Comparison of ENCODE assay signal across 26 mouse cellular contexts in the genomic region with DNA sequence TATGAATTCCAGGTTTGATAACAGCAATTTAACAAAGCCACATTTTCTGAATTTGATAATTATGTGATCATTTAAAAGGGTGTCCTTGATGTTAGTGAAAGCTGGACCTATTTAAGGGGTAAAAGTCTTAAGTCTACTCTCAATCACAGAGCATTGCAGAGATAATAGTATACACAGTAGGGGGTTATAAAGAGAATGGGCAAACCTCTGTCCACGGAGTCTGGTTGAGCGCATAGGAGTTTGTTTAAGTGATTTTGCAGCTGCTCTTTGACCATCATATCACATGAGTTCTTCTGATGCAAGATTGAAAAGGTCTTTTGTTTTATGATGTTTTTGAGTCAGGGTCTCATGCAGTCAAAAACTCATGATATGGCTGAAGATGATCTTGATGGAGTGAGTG. TPM values are rescaled to one million over a fixed set of nuclear protein-coding genes. Genes with fewer than 3 reads are reported as not detected.
DNase-seq lines count a peak whose midpoint lies in the region; ATAC-seq and TF ChIP-seq lines count a peak whose summit lies in the region.
"Had no signal": no experiment of that assay in that cellular context is flagged by ENCODE, and none has a peak within 500 bp of the region (broad histone marks: within the 10 kb centered on the region; RNA-seq: fewer than 3 reads in every experiment).

No protein-coding gene starts in this region.

- 66% methylated on average over 2 of the region's 2 CpGs for WGBS in midbrain, embryonic 11.5 days
- 79% methylated on average over 2 of the region's 2 CpGs for WGBS in midbrain, embryonic 10.5 days
- WGBS in small intestine, adult 2 months: 39% methylated on average over 2 of the region's 2 CpGs

- no peaks in the 10 kb centered on the region for H3K9me3 ChIP-seq in midbrain, embryonic 11.5 days (ENCODE audit: control insufficient read depth, low read length)
- no peaks in the 10 kb centered on the region for H3K9me3 ChIP-seq in midbrain, embryonic 10.5 days (replicated peaks)
- H3K9me3 ChIP-seq in ES-E14 (ENCODE audit: control insufficient read depth, insufficient read depth, low read depth, low read length): no peaks in the 10 kb centered on the region
- H3K9me3 ChIP-seq: forebrain, embryonic 10.5 days; heart, embryonic 12.5 days; heart, embryonic 15.5 days; hindbrain, embryonic 10.5 days; hindbrain, embryonic 13.5 days had no signal

- no peak overlapping the region for H3K4me2 ChIP-seq in midbrain, embryonic 11.5 days
- H3K4me2 ChIP-seq: heart, embryonic 12.5 days; heart, embryonic 15.5 days; hindbrain, embryonic 13.5 days had no signal

- no peak for TF ChIP-seq POLR2A in small intestine, adult 2 months (IDR thresholded peaks at IDR 0.05; ENCODE audit: low read depth, low read length)

- in situ Hi-C loops in ES-E14 (cut with MboI; ENCODE audit: low sequenced_read_pairs in 2 of 2, unreplicated experiment in 2 of 2): no loop called here

- peak; percentile 71 for DNase-seq in midbrain, embryonic 11.5 days (ENCODE audit: low spot score, missing footprints)
- no peak for DNase-seq in midbrain, embryonic 10.5 days (ENCODE audit: low spot score)
- no peak for DNase-seq in ES-E14 (ENCODE audit: low read depth, low spot score)
- no peak for DNase-seq in frontal cortex, postnatal 10 days (ENCODE audit: low spot score in 2 of 2)
- DNase-seq in adrenal gland, postnatal 4 days (ENCODE audit: low spot score in 2 of 2): no peak
- DNase-seq: adrenal gland, adult 2 months; adrenal gland, postnatal 14 days; B cell, adult 2 months; cerebellum, adult 11-12 months; cerebellum, adult 8-10 months; cerebellum, postnatal 14 days; forebrain, postnatal 0 days; gastrocnemius, postnatal 25 days; heart, adult 18-20 months; heart, postnatal 10 days; heart, postnatal 36 days; kidney, adult 2 months had no signal

- no peaks in the 10 kb centered on the region for H3K36me3 ChIP-seq in midbrain, embryonic 11.5 days (ENCODE audit: control insufficient read depth, insufficient read depth, low read length)
- H3K36me3 ChIP-seq in midbrain, embryonic 10.5 days: no peaks in the 10 kb centered on the region
- H3K36me3 ChIP-seq in ES-E14 (ENCODE audit: control insufficient read depth, insufficient read depth, low read length, poor library complexity, severe bottlenecking): peaks cover 32% of the 10 kb centered on the region
- no peaks in the 10 kb centered on the region for H3K36me3 ChIP-seq in small intestine, adult 2 months (ENCODE audit: control insufficient read depth, insufficient read depth, low read length)
- H3K36me3 ChIP-seq: forebrain, embryonic 10.5 days; heart, embryonic 12.5 days; heart, embryonic 15.5 days; hindbrain, embryonic 10.5 days; hindbrain, embryonic 13.5 days had no signal

- no peak overlapping the region for H3K9ac ChIP-seq in midbrain, embryonic 11.5 days (ENCODE audit: low read length)
- H3K9ac ChIP-seq in ES-E14 (ENCODE audit: insufficient read depth, low read depth, low read length, poor library complexity, severe bottlenecking): peak overlapping the region; percentile 62; the same call in 1 of the 2 replicates
- H3K9ac ChIP-seq: forebrain, postnatal 0 days; heart, embryonic 12.5 days; heart, embryonic 15.5 days; hindbrain, embryonic 13.5 days had no signal

- H3K4me3 ChIP-seq in midbrain, embryonic 11.5 days (ENCODE audit: low read depth, low read length): no peak overlapping the region
- no peak overlapping the region for H3K4me3 ChIP-seq in midbrain, embryonic 10.5 days
- peak overlapping the region; percentile 60 to 83 for H3K4me3 ChIP-seq in ES-E14 (ENCODE audit: insufficient read depth in 1 of 2, low read depth in 1 of 2, low read length in 2 of 2, poor library complexity in 1 of 2, severe bottlenecking in 1 of 2)
- no peak overlapping the region for H3K4me3 ChIP-seq in small intestine, adult 2 months (ENCODE audit: low read depth, low read length)
- H3K4me3 ChIP-seq: forebrain, embryonic 10.5 days; heart, embryonic 12.5 days; heart, embryonic 15.5 days; hindbrain, embryonic 10.5 days; hindbrain, embryonic 13.5 days had no signal

- ATAC-seq in midbrain, embryonic 11.5 days (ENCODE audit: low FRiP score): no peak
- ATAC-seq: forebrain, embryonic 14.5 days; forebrain, postnatal 0 days; hindbrain, embryonic 16.5 days had no signal

- 0 out of 2 replicates have a peak, but pooled peaks cover 2% of the 10 kb centered on the region for H3K4me1 ChIP-seq in midbrain, embryonic 11.5 days (ENCODE audit: control insufficient read depth, insufficient read depth, low read length)
- peaks cover 6% of the 10 kb centered on the region for H3K4me1 ChIP-seq in midbrain, embryonic 10.5 days
- H3K4me1 ChIP-seq in ES-E14 (ENCODE audit: control insufficient read depth in 2 of 2, insufficient read depth in 2 of 2, low read length in 2 of 2, poor library complexity in 1 of 2): peaks cover 2 to 8% of the 10 kb centered on the region in 2 experiments; a peak in 3 of 4 replicates
- peaks cover 9% of the 10 kb centered on the region; the same call in 1 of the 2 replicates for H3K4me1 ChIP-seq in small intestine, adult 2 months (ENCODE audit: control insufficient read depth, insufficient read depth, insufficient read length, low read length)
- H3K4me1 ChIP-seq: heart, embryonic 12.5 days; heart, embryonic 15.5 days had no signal

- H3K27ac ChIP-seq in midbrain, embryonic 11.5 days (ENCODE audit: low read depth, low read length): no peak overlapping the region
- H3K27ac ChIP-seq in midbrain, embryonic 10.5 days (replicated peaks): no peak overlapping the region
- peak overlapping the region; percentile 94 for H3K27ac ChIP-seq in ES-E14 (ENCODE audit: insufficient read depth, low read depth, low read length, poor library complexity, severe bottlenecking)
- peak overlapping the region; percentile 50; the same call in 1 of the 2 replicates for H3K27ac ChIP-seq in small intestine, adult 2 months (ENCODE audit: insufficient read depth, low read depth, low read length)
- H3K27ac ChIP-seq: forebrain, embryonic 10.5 days; heart, embryonic 15.5 days; hindbrain, embryonic 10.5 days; hindbrain, embryonic 13.5 days had no signal

- no peaks in the 10 kb centered on the region for H3K27me3 ChIP-seq in midbrain, embryonic 11.5 days (ENCODE audit: control insufficient read depth, insufficient read depth, low read length)
- no peaks in the 10 kb centered on the region for H3K27me3 ChIP-seq in midbrain, embryonic 10.5 days (ENCODE audit: low read depth, poor library complexity, severe bottlenecking)
- H3K27me3 ChIP-seq in small intestine, adult 2 months (ENCODE audit: control insufficient read depth, insufficient read depth, low read length): no peaks in the 10 kb centered on the region
- H3K27me3 ChIP-seq: CH12.LX; heart, embryonic 12.5 days; heart, embryonic 15.5 days; hindbrain, embryonic 13.5 days had no signal

- TF ChIP-seq CTCF in small intestine, adult 2 months (IDR thresholded peaks at IDR 0.05; ENCODE audit: extremely low read depth, insufficient read length, insufficient replicate concordance, low read depth, low read length): no peak

TF ChIP-seq in ES-E14, 5 proteins besides CTCF, POLR2A, EP300 and RAD21:
- no peak for TF ChIP-seq ZNF384 (IDR thresholded peaks at IDR 0.05; ENCODE audit: low read depth, low read length)
- TF ChIP-seq CHD2 (IDR thresholded peaks at IDR 0.05; ENCODE audit: low read depth, low read length): no peak; the same call in 1 of the 2 replicates
- no peak for TF ChIP-seq ZC3H11A (IDR thresholded peaks at IDR 0.05; ENCODE audit: borderline replicate concordance, low read depth, low read length)
- no peak for TF ChIP-seq HCFC1 (IDR thresholded peaks at IDR 0.05; ENCODE audit: borderline replicate concordance, insufficient read depth, low read length)
- no peak for TF ChIP-seq MAFK (IDR thresholded peaks at IDR 0.05; ENCODE audit: insufficient read depth, low read depth, low read length)

RNA-seq across cellular contexts. Expression of a gene that starts 3.0 kb away (rescaled TPM):
- polyA plus RNA-seq in midbrain, embryonic 11.5 days (2014; fragmentation: Nextera tagmentation; extraction: Ambion mirVana): 13.5 and 16.3 TPM in 2 replicates
- polyA plus RNA-seq in midbrain, embryonic 10.5 days (2016; fragmentation: Nextera tagmentation; extraction: Ambion mirVana): 10.4 and 15.8 TPM in 2 replicates
- total RNA-seq in ES-E14 (2012; rRNA removed): 172 and 204 TPM in 2 replicates
- polyA plus RNA-seq in small intestine, adult 2 months (2012; rRNA removed): 4.0 and 8.3 TPM in 2 replicates
- total RNA-seq in adrenal gland, postnatal 4 days (2021): 10 to 100 TPM; 61.2 to 69.5 TPM

Comparison
In these comparisons a context has a peak if more than half of its experiments do, and no peak if none do; other contexts are left out.
1. H3K27ac ChIP-seq: peak in ES-E14 (single experiment) and small intestine, adult 2 months (single experiment); none in midbrain, embryonic 11.5 days (single experiment) and midbrain, embryonic 10.5 days (single experiment).
2. H3K4me3 ChIP-seq: peak in ES-E14 (2 of 2); none in midbrain, embryonic 11.5 days (single experiment), midbrain, embryonic 10.5 days (single experiment) and small intestine, adult 2 months (single experiment).